Mouse (Mus musculus) midbrain, embryonic 15.5 days (tissue): ENCODE measurements around the gene Arhgap17. TPM values are rescaled to one million over a fixed set of nuclear protein-coding genes. Genes with fewer than 3 reads are reported as not detected.

Source experiments
- ATAC-seq: fragments of 200-750 bp; cut with Nextera tagmentation; replicated peaks from 2 replicates; pipeline ENCODE4 v1.8.0; 2017; ENCODE audit warnings: moderate TSS enrichment
- H3K27ac ChIP-seq: fragments of 300-500 bp; sonication (generic); 2 replicates; pipeline ENCODE4 v1.5.1; 2015; ENCODE audit warnings: mild to moderate bottlenecking, inconsistent platforms
- H3K27me3 ChIP-seq: fragments of 300-500 bp; sonication (generic); replicated peaks from 2 replicates; pipeline ENCODE4 v1.6.1; 2015; ENCODE audit warnings: inconsistent platforms
- H3K36me3 ChIP-seq: fragments of 300-500 bp; sonication (generic); replicated peaks from 2 replicates; pipeline ENCODE4 v1.6.1; 2015; ENCODE audit warnings: inconsistent platforms
- H3K4me1 ChIP-seq: fragments of 300-500 bp; sonication (generic); 2 replicates; pipeline ENCODE4 v1.6.1; 2015; ENCODE audit warnings: inconsistent platforms
- H3K4me2 ChIP-seq: fragments of 300-500 bp; sonication (generic); 2 replicates; pipeline ENCODE4 v1.6.1; 2015; ENCODE audit warnings: inconsistent platforms, mild to moderate bottlenecking, moderate library complexity
- H3K4me3 ChIP-seq: fragments of 300-500 bp; sonication (generic); 2 replicates; pipeline ENCODE4 v1.5.1; 2015; ENCODE audit warnings: mild to moderate bottlenecking, inconsistent platforms
- H3K9ac ChIP-seq: fragments of 300-500 bp; sonication (generic); 2 replicates; pipeline ENCODE4 v1.6.1; 2015; ENCODE audit warnings: mild to moderate bottlenecking, inconsistent platforms
- H3K9me3 ChIP-seq: fragments of 300-500 bp; sonication (generic); 2 replicates; pipeline ENCODE4 v1.6.1; 2016; ENCODE audit warnings: inconsistent platforms
- WGBS: fragments of 180-500 bp; shearing (Covaris S2); methylation state at CpG from one replicate; pipeline ENCODE4 v1.1.7; 2015; ENCODE audit warnings: mixed read lengths; 5-methylcytosine and 5-hydroxymethylcytosine counted together
- polyA plus RNA-seq: library from polyadenylated mRNA; unstranded; fragments of >200 nt; fragmentation: Nextera tagmentation; extraction: Ambion mirVana; gene quantifications from 2 replicates; pipeline ENCODE4 v1.2.1, GENCODE M21; 2015

The Arhgap17 gene
- polyA plus RNA-seq, 1 experiment from 2014 or later: 8.9 TPM

GRCm38 (mm10) chr7:123353879-123354278 is 15.8 kb downstream of the Arhgap17 start:
- no peak overlapping the region for H3K27ac ChIP-seq
- no peaks in the 10 kb centered on the region for H3K27me3 ChIP-seq
- H3K9me3 ChIP-seq: no peaks in the 10 kb centered on the region
- no peak overlapping the region for H3K9ac ChIP-seq
- no peaks in the 10 kb centered on the region for H3K4me1 ChIP-seq
- WGBS: 91% methylated on average over 5 of the region's 5 CpGs
- H3K4me3 ChIP-seq: no peak overlapping the region
- ATAC-seq: no peak
- H3K4me2 ChIP-seq: no peak overlapping the region
- no peaks in the 10 kb centered on the region for H3K36me3 ChIP-seq

- no peak overlapping the region for H3K4me3 ChIP-seq
- no peaks in the 10 kb centered on the region for H3K36me3 ChIP-seq
- no peaks in the 10 kb centered on the region for H3K27me3 ChIP-seq
- no peak overlapping the region for H3K4me2 ChIP-seq
- WGBS: 96% methylated on average over 4 of the region's 4 CpGs
- H3K4me1 ChIP-seq: no peaks in the 10 kb centered on the region
- no peak for ATAC-seq
- H3K9ac ChIP-seq: no peak overlapping the region
- H3K27ac ChIP-seq: no peak overlapping the region
- no peaks in the 10 kb centered on the region for H3K9me3 ChIP-seq
Measured at GRCm38 (mm10) chr7:123353081-123353480, 16.6 kb downstream of the Arhgap17 start.

GRCm38 (mm10) chr7:123350243-123350642 is 19.5 kb downstream of the Arhgap17 start:
- H3K9ac ChIP-seq: no peak overlapping the region
- no peak overlapping the region for H3K4me3 ChIP-seq
- H3K9me3 ChIP-seq: no peaks in the 10 kb centered on the region
- WGBS: 81% methylated on average over 2 of the region's 2 CpGs
- H3K27me3 ChIP-seq: no peaks in the 10 kb centered on the region
- no peaks in the 10 kb centered on the region for H3K4me1 ChIP-seq
- no peak overlapping the region for H3K27ac ChIP-seq
- ATAC-seq: no peak
- no peak overlapping the region for H3K4me2 ChIP-seq
- no peaks in the 10 kb centered on the region for H3K36me3 ChIP-seq

- WGBS: 70% methylated on average over 11 of the region's 11 CpGs
- no peaks in the 10 kb centered on the region for H3K9me3 ChIP-seq
- H3K36me3 ChIP-seq: no peaks in the 10 kb centered on the region
- no peak overlapping the region for H3K9ac ChIP-seq
- H3K27ac ChIP-seq: no peak overlapping the region
- H3K4me3 ChIP-seq: no peak overlapping the region
- H3K4me1 ChIP-seq: no peaks in the 10 kb centered on the region
- no peak overlapping the region for H3K4me2 ChIP-seq
- H3K27me3 ChIP-seq: no peaks in the 10 kb centered on the region
- ATAC-seq: no peak
Measured at GRCm38 (mm10) chr7:123349813-123350212, 19.9 kb downstream of the Arhgap17 start.

- Histone ChIP-seq H3K4me3 (no peak overlapping the region), H3K9me3 (no peaks in the 10 kb centered on the region), H3K4me2 (no peak overlapping the region), H3K27me3 (no peaks in the 10 kb centered on the region), H3K27ac (no peak overlapping the region), H3K36me3 (no peaks in the 10 kb centered on the region), H3K4me1 (peaks cover 3% of the 10 kb centered on the region; the same call in 1 of the 2 replicates), H3K9ac (no peak overlapping the region)
- ATAC-seq: no peak
- WGBS: 82% methylated on average over 7 of the region's 7 CpGs
Measured at GRCm38 (mm10) chr7:123346631-123347290, 23.0 kb downstream of the Arhgap17 start.

GRCm38 (mm10) chr7:123345041-123345544 is 24.6 kb downstream of the Arhgap17 start:
- H3K9me3 ChIP-seq: no peaks in the 10 kb centered on the region
- 84% methylated on average over 3 of the region's 3 CpGs for WGBS
- no peak overlapping the region for H3K4me2 ChIP-seq
- peaks cover 3% of the 10 kb centered on the region; the same call in 1 of the 2 replicates for H3K4me1 ChIP-seq
- H3K27me3 ChIP-seq: no peaks in the 10 kb centered on the region
- no peaks in the 10 kb centered on the region for H3K36me3 ChIP-seq
- H3K4me3 ChIP-seq: no peak overlapping the region
- no peak for ATAC-seq
- H3K9ac ChIP-seq: no peak overlapping the region
- H3K27ac ChIP-seq: no peak overlapping the region

GRCm38 (mm10) chr7:123344079-123344780 is 25.5 kb downstream of the Arhgap17 start:
- no peak overlapping the region for H3K9ac ChIP-seq
- 96% methylated on average over 5 of the region's 5 CpGs for WGBS
- no peak overlapping the region for H3K4me3 ChIP-seq
- no peaks in the 10 kb centered on the region for H3K27me3 ChIP-seq
- H3K9me3 ChIP-seq: no peaks in the 10 kb centered on the region
- H3K4me2 ChIP-seq: no peak overlapping the region
- no peak for ATAC-seq
- H3K27ac ChIP-seq: no peak overlapping the region
- peaks cover 3% of the 10 kb centered on the region; the same call in 1 of the 2 replicates for H3K4me1 ChIP-seq
- H3K36me3 ChIP-seq: no peaks in the 10 kb centered on the region

- H3K4me1 ChIP-seq: peaks cover 3% of the 10 kb centered on the region; the same call in 1 of the 2 replicates
- no peaks in the 10 kb centered on the region for H3K27me3 ChIP-seq
- no peaks in the 10 kb centered on the region for H3K9me3 ChIP-seq
- no peak overlapping the region for H3K4me2 ChIP-seq
- no peaks in the 10 kb centered on the region for H3K36me3 ChIP-seq
- no peak for ATAC-seq
- 40% methylated on average over 5 of the region's 5 CpGs for WGBS
- no peak overlapping the region for H3K27ac ChIP-seq
- H3K4me3 ChIP-seq: no peak overlapping the region
- no peak overlapping the region for H3K9ac ChIP-seq
Measured at GRCm38 (mm10) chr7:123341896-123342295, 27.8 kb downstream of the Arhgap17 start.

GRCm38 (mm10) chr7:123338351-123338750 is 31.4 kb downstream of the Arhgap17 start:
- no peak overlapping the region for H3K9ac ChIP-seq
- H3K4me1 ChIP-seq: peaks cover 3% of the 10 kb centered on the region; the same call in 1 of the 2 replicates
- no peak for ATAC-seq
- H3K27me3 ChIP-seq: no peaks in the 10 kb centered on the region
- no peaks in the 10 kb centered on the region for H3K9me3 ChIP-seq
- no peak overlapping the region for H3K27ac ChIP-seq
- no peak overlapping the region for H3K4me3 ChIP-seq
- 61% methylated on average over 8 of the region's 8 CpGs for WGBS
- no peaks in the 10 kb centered on the region for H3K36me3 ChIP-seq
- H3K4me2 ChIP-seq: no peak overlapping the region

- WGBS: 70% methylated on average over 1 of the region's 1 CpGs
- no peak overlapping the region for H3K4me3 ChIP-seq
- no peak overlapping the region for H3K27ac ChIP-seq
- ATAC-seq: no peak
- no peaks in the 10 kb centered on the region for H3K9me3 ChIP-seq
- H3K27me3 ChIP-seq: no peaks in the 10 kb centered on the region
- H3K4me2 ChIP-seq: no peak overlapping the region
- no peaks in the 10 kb centered on the region for H3K4me1 ChIP-seq
- no peak overlapping the region for H3K9ac ChIP-seq
- no peaks in the 10 kb centered on the region for H3K36me3 ChIP-seq
Measured at GRCm38 (mm10) chr7:123336322-123336721, 33.4 kb downstream of the Arhgap17 start.

- 86% methylated on average over 9 of the region's 9 CpGs for WGBS
- Histone ChIP-seq H3K4me1 (no peaks in the 10 kb centered on the region), H3K36me3 (no peaks in the 10 kb centered on the region), H3K9ac (no peak overlapping the region), H3K27me3 (no peaks in the 10 kb centered on the region), H3K9me3 (no peaks in the 10 kb centered on the region), H3K4me2 (no peak overlapping the region), H3K27ac (no peak overlapping the region), H3K4me3 (no peak overlapping the region)
- ATAC-seq: no peak
Measured at GRCm38 (mm10) chr7:123330506-123330905, 39.2 kb downstream of the Arhgap17 start.

GRCm38 (mm10) chr7:123327909-123328308 is 41.8 kb downstream of the Arhgap17 start:
- Histone ChIP-seq H3K4me3 (no peak overlapping the region), H3K9me3 (no peaks in the 10 kb centered on the region), H3K36me3 (no peaks in the 10 kb centered on the region; the same call in 1 of the 2 replicates), H3K4me2 (no peak overlapping the region), H3K4me1 (no peaks in the 10 kb centered on the region), H3K27me3 (no peaks in the 10 kb centered on the region), H3K27ac (no peak overlapping the region), H3K9ac (no peak overlapping the region)
- ATAC-seq: no peak
- 76% methylated on average over 4 of the region's 4 CpGs for WGBS
